Mouse (Mus musculus) embryo, embryonic 10.5 days (tissue): ENCODE data around the gene Prom1.

Source experiments
- DNase-seq: peaks from one replicate; pipeline ENCODE4 v3.0.0-alpha.2; 2015; ENCODE audit warnings: low spot score

Prom1 gene

DNA sequence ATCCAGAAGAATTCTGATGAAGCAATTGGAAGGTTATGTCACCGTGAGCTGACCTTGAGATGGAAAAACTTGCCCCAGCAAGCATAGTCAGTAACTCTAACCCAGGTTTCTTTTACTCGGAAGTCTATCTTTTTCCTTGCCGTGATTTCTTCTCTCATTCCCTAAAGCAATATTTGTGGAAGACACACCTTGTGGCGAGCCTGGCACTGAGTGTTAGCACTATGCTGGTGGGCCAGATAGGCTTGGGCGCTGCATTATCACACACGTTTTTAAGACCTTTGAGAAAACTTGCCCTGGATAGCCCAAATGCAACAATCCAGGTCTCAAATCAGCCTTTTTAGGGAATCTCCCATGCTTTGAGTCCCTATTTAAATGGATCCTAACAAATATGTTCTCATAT is 127.7 kb downstream of the Prom1 start:
- DNase-seq: no peak

GRCm38 (mm10) chr5:43971156-43971555 is 130.7 kb downstream of the Prom1 start:
- no peak for DNase-seq

DNA sequence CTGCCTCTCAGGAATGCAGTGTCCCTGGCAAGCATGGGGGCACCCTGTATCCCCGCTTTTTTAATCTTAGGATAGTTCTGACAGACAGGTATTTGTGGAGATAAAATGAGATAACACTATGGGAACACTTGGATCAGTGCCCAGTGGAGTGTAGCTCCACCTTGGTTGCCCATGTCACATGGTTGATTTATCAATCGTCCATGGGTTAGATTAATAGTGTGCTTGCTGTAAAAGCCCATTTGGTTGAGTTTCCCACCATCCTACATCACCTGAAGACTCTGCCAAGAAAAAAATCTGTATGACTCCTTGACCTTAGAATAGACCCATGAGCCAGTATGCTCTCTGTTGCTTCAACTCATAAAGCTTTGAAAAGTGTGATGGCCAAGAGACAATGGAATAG is 131.3 kb downstream of the Prom1 start:
- DNase-seq: no peak

- DNase-seq: no peak
Observed at GRCm38 (mm10) chr5:43968634-43969033, 133.2 kb downstream of the Prom1 start.

DNA sequence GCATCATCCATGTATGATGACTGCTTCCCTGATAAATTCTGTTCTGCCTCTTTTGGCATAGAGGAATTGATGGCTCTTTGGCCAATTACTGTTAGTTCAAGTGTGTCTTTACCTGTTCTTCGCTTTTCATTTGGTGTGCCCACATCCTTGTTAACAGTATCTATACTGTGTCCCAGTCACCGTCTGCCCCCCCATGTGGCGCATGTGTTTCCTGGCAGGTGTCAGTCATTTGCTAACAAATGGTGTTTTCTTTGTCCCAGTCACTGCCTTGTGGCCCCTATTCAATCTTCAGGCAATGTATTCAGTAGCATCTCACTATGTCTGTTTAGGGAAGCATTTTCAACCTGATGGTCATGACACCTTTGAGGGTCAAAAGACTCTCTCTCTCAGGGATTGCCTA is 140.8 kb downstream of the Prom1 start:
- DNase-seq: no peak

- no peak for DNase-seq
Observed at GRCm38 (mm10) chr5:43959884-43960440, 141.9 kb downstream of the Prom1 start.

DNA sequence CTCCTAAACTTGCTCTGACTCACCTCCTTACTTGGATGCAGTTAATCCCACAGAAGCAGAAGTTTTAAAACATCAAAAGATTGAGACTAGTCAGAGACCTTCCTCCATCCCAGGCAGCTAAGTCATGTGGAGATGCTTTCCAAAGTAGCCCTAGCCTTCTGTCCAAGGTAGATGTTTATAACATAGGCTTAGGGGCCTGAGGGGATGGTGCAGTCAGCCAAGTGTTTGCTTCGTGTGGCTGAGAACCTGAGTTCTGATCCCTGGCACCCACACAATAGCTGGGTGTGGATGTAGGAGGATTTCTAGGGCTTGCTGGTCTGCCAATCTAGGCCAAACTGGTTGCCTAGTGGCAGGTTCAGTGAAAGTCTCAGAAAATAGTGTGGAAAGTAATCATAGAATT is 148.6 kb downstream of the Prom1 start:
- DNase-seq: no peak

DNA sequence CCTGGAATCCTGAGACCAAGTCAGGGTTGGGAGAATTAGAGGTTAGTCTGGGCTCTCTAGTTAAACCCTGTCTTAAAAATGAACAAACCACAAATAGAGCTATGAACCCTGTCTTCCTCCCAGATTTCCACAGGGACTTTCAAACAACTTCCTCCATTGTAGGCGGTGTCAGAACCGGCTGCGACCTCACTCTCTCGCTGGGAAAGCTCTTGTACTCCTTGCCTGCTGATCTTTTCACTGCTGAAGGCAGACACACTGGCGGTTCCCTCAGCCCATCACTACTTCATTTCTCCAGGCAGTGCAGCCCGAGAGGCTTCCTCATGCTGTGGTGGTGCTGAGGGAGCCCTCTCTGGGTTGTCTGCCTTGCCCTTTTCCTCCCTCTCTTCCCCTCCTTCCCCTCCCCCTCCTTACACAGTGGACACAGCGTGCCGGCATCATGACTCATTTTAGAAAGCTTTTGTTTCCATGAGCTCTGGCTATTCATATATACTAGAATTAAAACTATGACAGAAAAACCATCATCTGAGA is 153.0 kb downstream of the Prom1 start:
- peak; percentile 61 for DNase-seq

GRCm38 (mm10) chr5:43948111-43948743 is 153.6 kb downstream of the Prom1 start:
- DNase-seq: peak; percentile 67

- DNase-seq: peak; percentile 9
Observed at GRCm38 (mm10) chr5:43947330-43947977, 154.4 kb downstream of the Prom1 start.
